Mouse (Mus musculus) cerebellum, adult 2 months (tissue): ENCODE results near the gene Zfp282.

Source experiments
- CTCF ChIP-seq: fragments of 200-500 bp; IDR thresholded peaks from 2 replicates; pipeline ENCODE4 v1.5.1; 2011; ENCODE audit warnings: low read depth, mild to moderate bottlenecking, control low read depth, low read length, moderate library complexity, borderline replicate concordance; ENCODE audit not compliant: insufficient read depth
- POLR2A ChIP-seq: fragments of 200-500 bp; IDR thresholded peaks from 2 replicates; pipeline ENCODE4 v1.6.1; 2011; ENCODE audit warnings: low read length, control low read depth, borderline replicate concordance; ENCODE audit not compliant: insufficient read depth

DNA sequence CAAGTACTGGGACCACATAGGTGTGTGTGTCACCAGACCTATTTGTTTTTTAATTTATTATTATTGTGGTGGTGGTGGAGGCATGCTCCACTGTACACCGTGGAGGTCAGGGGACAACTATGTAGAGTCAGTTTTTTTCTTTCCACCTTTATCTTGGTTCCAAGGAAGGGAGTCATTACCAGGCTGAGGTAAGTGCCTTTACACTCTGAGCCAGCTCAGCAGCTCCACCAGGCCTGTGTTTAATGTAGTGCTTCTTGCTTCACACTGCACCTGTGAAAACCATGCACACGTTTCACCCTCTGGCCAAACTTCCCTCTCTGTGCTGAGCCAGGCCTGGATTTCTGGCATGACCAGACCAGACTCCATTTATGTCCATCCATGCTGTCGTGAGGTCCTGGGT is 36.0 kb downstream of the Zfp282 start:
- TF ChIP-seq CTCF (no peak), POLR2A (no peak)
